Mouse (Mus musculus): ENCODE measurements at regions not wholly inside any gene's neighbourhood (a gene's known extent, or its start where the extent isn't known, plus 50 kb on each side); places are given as distances from the start of the nearest gene placed in this dataset.

GRCm38 (mm10) chr13:100988116-100988515, 154.9 kb upstream of the Slc30a5 start:
- TF ChIP-seq POLR2A (IDR thresholded peaks at IDR 0.05; ENCODE audit: low read depth, low read length) (no peak), CTCF (conservative IDR thresholded peaks at IDR 0.05; ENCODE audit: insufficient read depth, insufficient read length, low read depth, low read length) (no peak)
